Comparison of ENCODE assay signal across 9 mouse cellular contexts in the genomic region with DNA sequence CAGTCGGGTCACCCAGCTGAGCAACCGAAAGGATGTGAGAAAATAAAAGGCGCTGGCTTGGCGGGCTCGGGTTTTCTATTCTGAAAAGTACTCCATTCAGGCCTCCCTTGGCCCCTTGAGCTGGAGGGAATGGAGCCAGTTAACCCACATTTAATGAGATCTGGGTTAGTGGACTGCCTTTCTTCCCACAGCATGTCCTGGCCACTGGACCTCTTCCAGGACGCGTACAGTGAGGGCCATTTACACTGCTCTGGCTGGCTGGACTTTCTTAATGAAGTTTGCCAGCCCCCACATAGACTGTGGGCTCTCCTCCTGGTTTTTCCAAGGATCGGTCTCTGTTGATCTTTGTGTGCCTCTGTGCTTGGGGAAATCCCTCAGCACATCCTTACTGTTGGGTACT. TPM values are rescaled to one million over a fixed set of nuclear protein-coding genes. Genes with fewer than 3 reads are reported as not detected.
DNase-seq lines count a peak whose midpoint lies in the region; ATAC-seq lines count a peak whose summit lies in the region.
"Had no signal": no experiment of that assay in that cellular context is flagged by ENCODE, and none has a peak within 500 bp of the region (broad histone marks: within the 10 kb centered on the region; RNA-seq: fewer than 3 reads in every experiment).

No protein-coding gene starts in this region.

- peak overlapping the region; percentile 29 to 76 for H3K27ac ChIP-seq in heart, embryonic 14.5 days (replicated peaks in 1 of 2; ENCODE audit: control insufficient read depth in 1 of 2, insufficient read depth in 1 of 2, low read depth in 2 of 2, low read length in 2 of 2)
- H3K27ac ChIP-seq in embryonic facial prominence, embryonic 13.5 days = 0 out of 2 replicates have a peak overlapping the region, but pooled peaks have one; percentile 0
- no peak overlapping the region for H3K27ac ChIP-seq in intestine, embryonic 15.5 days
- H3K27ac ChIP-seq in limb, embryonic 15.5 days = 0 out of 2 replicates have a peak overlapping the region, but pooled peaks have one; percentile 19
- H3K27ac ChIP-seq: liver, embryonic 14.5 days had no signal

- 60% methylated on average over 8 of the region's 8 CpGs for WGBS in heart, embryonic 14.5 days
- WGBS in embryonic facial prominence, embryonic 13.5 days = 79% methylated on average over 8 of the region's 8 CpGs
- WGBS in intestine, embryonic 15.5 days = 76% methylated on average over 8 of the region's 8 CpGs
- WGBS in limb, embryonic 15.5 days = 43% methylated on average over 8 of the region's 8 CpGs

- H3K9me3 ChIP-seq in heart, embryonic 14.5 days (ENCODE audit: control insufficient read depth, low read length) = no peaks in the 10 kb centered on the region
- no peaks in the 10 kb centered on the region for H3K9me3 ChIP-seq in embryonic facial prominence, embryonic 13.5 days
- H3K9me3 ChIP-seq in intestine, embryonic 15.5 days = no peaks in the 10 kb centered on the region
- no peaks in the 10 kb centered on the region for H3K9me3 ChIP-seq in limb, embryonic 15.5 days

- no peak overlapping the region for H3K9ac ChIP-seq in heart, embryonic 14.5 days (ENCODE audit: low read length)
- H3K9ac ChIP-seq in embryonic facial prominence, embryonic 13.5 days = no peak overlapping the region
- no peak overlapping the region for H3K9ac ChIP-seq in intestine, embryonic 15.5 days
- no peak overlapping the region for H3K9ac ChIP-seq in limb, embryonic 15.5 days
- H3K9ac ChIP-seq: liver, embryonic 14.5 days had no signal

- DNase-seq in heart, adult 9 months (ENCODE audit: low spot score in 2 of 2) = no peak
- DNase-seq in adrenal gland, adult 18-20 months (ENCODE audit: low spot score in 2 of 2) = no peak
- DNase-seq in spleen, postnatal 14 days (ENCODE audit: low spot score in 2 of 2) = no peak
- no peak for DNase-seq in B cell, adult 2 months

- ATAC-seq in heart, embryonic 14.5 days (ENCODE audit: insufficient number of reproducible peaks, insufficient read depth, low FRiP score, low read depth) = 0 out of 2 replicates have a peak, but pooled peaks have one; percentile 42
- ATAC-seq in embryonic facial prominence, embryonic 13.5 days (ENCODE audit: insufficient number of reproducible peaks, insufficient read depth, low FRiP score, low TSS enrichment, low read depth) = no peak
- peak; percentile 55; the same call in 1 of the 2 replicates for ATAC-seq in intestine, embryonic 15.5 days
- peak; percentile 76 for ATAC-seq in limb, embryonic 15.5 days (ENCODE audit: insufficient number of reproducible peaks, low FRiP score, low TSS enrichment, low read depth)

- H3K27me3 ChIP-seq in heart, embryonic 14.5 days (ENCODE audit: control insufficient read depth, insufficient read depth, low read length) = no peaks in the 10 kb centered on the region; the same call in 1 of the 2 replicates
- no peaks in the 10 kb centered on the region for H3K27me3 ChIP-seq in embryonic facial prominence, embryonic 13.5 days
- H3K27me3 ChIP-seq in intestine, embryonic 15.5 days (replicated peaks) = no peaks in the 10 kb centered on the region
- no peaks in the 10 kb centered on the region for H3K27me3 ChIP-seq in limb, embryonic 15.5 days

- peak overlapping the region; percentile 26; the same call in 1 of the 2 replicates for H3K4me2 ChIP-seq in heart, embryonic 14.5 days (ENCODE audit: low read length)
- no peak overlapping the region for H3K4me2 ChIP-seq in embryonic facial prominence, embryonic 13.5 days
- no peak overlapping the region for H3K4me2 ChIP-seq in intestine, embryonic 15.5 days (replicated peaks)
- H3K4me2 ChIP-seq in limb, embryonic 15.5 days = no peak overlapping the region

- no peaks in the 10 kb centered on the region for H3K36me3 ChIP-seq in heart, embryonic 14.5 days (ENCODE audit: control insufficient read depth, insufficient read depth, low read length)
- H3K36me3 ChIP-seq in embryonic facial prominence, embryonic 13.5 days = no peaks in the 10 kb centered on the region
- H3K36me3 ChIP-seq in intestine, embryonic 15.5 days = no peaks in the 10 kb centered on the region
- H3K36me3 ChIP-seq in limb, embryonic 15.5 days = no peaks in the 10 kb centered on the region

- H3K4me1 ChIP-seq in heart, embryonic 14.5 days (ENCODE audit: control insufficient read depth in 2 of 2, insufficient read depth in 2 of 2, low read length in 2 of 2) = peaks cover 29 to 39% of the 10 kb centered on the region in 2 experiments
- H3K4me1 ChIP-seq in embryonic facial prominence, embryonic 13.5 days = peaks cover 12% of the 10 kb centered on the region
- H3K4me1 ChIP-seq in intestine, embryonic 15.5 days (replicated peaks) = peaks cover 4% of the 10 kb centered on the region; the same call in 1 of the 2 replicates
- peaks cover 20% of the 10 kb centered on the region for H3K4me1 ChIP-seq in limb, embryonic 15.5 days

- no peak overlapping the region for H3K4me3 ChIP-seq in heart, embryonic 14.5 days (ENCODE audit: control insufficient read depth in 1 of 2, insufficient read depth in 1 of 2, low read depth in 1 of 2, low read length in 2 of 2)
- H3K4me3 ChIP-seq in embryonic facial prominence, embryonic 13.5 days = no peak overlapping the region
- no peak overlapping the region for H3K4me3 ChIP-seq in intestine, embryonic 15.5 days (replicated peaks)
- H3K4me3 ChIP-seq in limb, embryonic 15.5 days = no peak overlapping the region

RNA-seq across cellular contexts. Expression of a gene that starts 52.1 kb away (rescaled TPM):
- 14.7 and 15.4 TPM in 2 replicates for polyA plus RNA-seq in heart, embryonic 14.5 days (2014; fragmentation: Nextera tagmentation; extraction: Ambion mirVana)
- 12.6 and 12.8 TPM in 2 replicates for polyA plus RNA-seq in embryonic facial prominence, embryonic 13.5 days (2015; fragmentation: Nextera tagmentation; extraction: Ambion mirVana)
- 12.7 and 13.9 TPM in 2 replicates for polyA plus RNA-seq in intestine, embryonic 15.5 days (2015; fragmentation: Nextera tagmentation; extraction: Ambion mirVana)
- 19.7 and 19.9 TPM in 2 replicates for polyA plus RNA-seq in limb, embryonic 15.5 days (2015; fragmentation: Nextera tagmentation; extraction: Ambion mirVana)
- 10 to 100 TPM; 25.3 to 45.5 TPM for total RNA-seq in adrenal gland, adult 18-20 months (2021)
